Mouse (Mus musculus) neural tube, postnatal 0 days (tissue): ENCODE results near the gene Cand1. TPM values are rescaled to one million over a fixed set of nuclear protein-coding genes. Genes with fewer than 3 reads are reported as not detected.

Source experiments
- polyA plus RNA-seq: library from polyadenylated mRNA; unstranded; fragments of >200 nt; fragmentation: Nextera tagmentation; extraction: Ambion mirVana; gene quantifications from 2 replicates; pipeline ENCODE4 v1.2.1, GENCODE M21; 2015

Gene Cand1
- polyA plus RNA-seq = 28.4 and 28.7 TPM in 2 replicates

DNA sequence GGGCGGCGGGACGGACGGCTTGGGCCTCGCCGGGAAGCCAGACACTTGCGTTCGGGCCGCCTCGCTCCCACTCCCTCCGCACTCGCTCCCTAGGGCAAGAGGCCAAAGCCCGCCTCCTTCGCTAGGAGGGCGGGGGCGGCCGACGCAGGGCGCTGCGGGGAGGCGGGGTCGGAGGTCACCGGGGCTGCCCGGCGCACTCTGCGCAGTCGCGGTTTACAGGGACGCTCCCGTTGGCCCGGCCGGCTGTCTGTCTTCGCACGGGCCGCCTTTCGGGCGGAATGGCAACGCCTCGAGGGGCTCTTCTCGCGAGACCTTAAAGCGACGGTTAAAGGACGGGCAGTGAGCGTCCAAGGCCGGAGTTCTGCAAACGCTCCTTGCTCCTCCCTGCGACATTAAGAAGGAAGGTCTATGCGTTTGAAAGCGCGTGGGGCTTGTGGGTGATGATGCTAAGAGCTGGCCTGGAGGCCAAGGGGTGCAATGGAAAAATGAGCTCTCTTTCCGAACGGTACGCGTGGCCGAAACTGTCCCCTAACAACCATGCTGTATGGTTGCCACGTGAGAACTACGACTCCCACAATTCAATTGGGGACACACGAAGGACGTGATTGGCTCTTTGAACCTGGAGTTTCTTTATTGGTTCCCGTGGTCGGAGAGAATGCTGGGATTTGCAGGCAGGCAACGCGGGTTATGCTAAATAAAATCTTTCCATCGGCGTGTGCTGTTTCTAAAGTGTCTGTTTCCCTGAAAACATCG, at the start of gene Cand1:
Gene Cand1, minus strand, starts transcription at position 87 of the 753 bp plus-strand sequence.

Other genes starting within 250 kb of the Cand1 start
- gene Grip1, start 213.8 kb upstream of the Cand1 start, polyA plus RNA-seq = 18.7 and 20.4 TPM in 2 replicates